Mouse (Mus musculus) adrenal gland, adult 2 months (tissue): ENCODE data around the gene Gse1. TPM values are rescaled to one million over a fixed set of nuclear protein-coding genes. Genes with fewer than 3 reads are reported as not detected.

Experiments
- DNase-seq: peaks from one replicate; pipeline ENCODE4 v3.0.0; 2021
- polyA plus RNA-seq: library from polyadenylated mRNA; depleted of rRNA; stranded (reverse); fragments of >200 nt; gene quantifications from 2 replicates; pipeline ENCODE4 v1.2.3, GENCODE M21; 2012
- total RNA-seq, 2 experiments: library from RNA; stranded (reverse); gene quantifications; 2 replicates each; pipeline ENCODE4 v1.2.3; 2021

The Gse1 gene
- total and polyA plus RNA-seq, 3 experiments, result 27.1 to 46.3 (median 28.7) TPM

DNA sequence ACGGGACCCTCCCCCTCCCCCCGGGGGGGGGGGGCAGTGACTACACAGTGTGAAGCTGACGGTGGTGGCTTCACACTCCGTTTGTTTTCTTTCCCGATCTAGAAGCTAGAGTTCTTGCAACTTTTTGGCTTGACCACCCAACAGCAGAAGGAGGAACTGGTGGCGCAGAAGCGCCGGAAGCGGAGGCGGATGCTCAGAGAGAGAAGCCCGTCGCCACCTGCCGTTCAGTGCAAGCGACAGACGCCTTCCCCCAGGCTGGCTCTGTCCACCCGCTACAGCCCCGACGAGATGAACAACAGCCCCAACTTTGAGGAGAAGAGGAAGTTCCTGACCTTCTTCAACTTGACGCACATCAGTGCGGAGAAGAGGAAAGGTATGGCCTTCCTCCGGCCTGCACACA, 344.3 kb downstream of the Gse1 start:
- DNase-seq, result no peak

DNA sequence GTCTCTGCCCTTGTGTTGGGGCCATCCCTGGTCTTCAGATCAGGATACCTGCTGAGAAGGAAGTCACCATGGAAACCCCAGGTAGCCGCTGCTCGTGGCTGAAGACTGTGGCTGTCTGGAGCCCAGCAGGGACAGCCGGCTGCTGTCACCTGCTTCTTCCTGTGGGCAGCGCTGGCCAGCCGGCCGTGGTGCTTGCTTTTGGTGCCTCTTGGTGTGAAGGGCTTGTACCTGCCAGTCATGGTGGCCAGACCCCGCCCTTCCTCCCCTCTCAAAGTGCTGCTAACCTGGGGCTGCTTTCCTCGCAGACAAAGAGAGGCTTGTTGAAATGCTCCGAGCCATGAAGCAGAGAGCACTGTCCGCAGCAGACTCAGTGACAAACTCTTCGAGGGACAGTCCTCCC, 345.6 kb downstream of the Gse1 start:
- DNase-seq, result no peak

- DNase-seq, result peak; percentile 69
Measured at GRCm38 (mm10) chr8:120574941-120575340, 346.7 kb downstream of the Gse1 start.

DNA sequence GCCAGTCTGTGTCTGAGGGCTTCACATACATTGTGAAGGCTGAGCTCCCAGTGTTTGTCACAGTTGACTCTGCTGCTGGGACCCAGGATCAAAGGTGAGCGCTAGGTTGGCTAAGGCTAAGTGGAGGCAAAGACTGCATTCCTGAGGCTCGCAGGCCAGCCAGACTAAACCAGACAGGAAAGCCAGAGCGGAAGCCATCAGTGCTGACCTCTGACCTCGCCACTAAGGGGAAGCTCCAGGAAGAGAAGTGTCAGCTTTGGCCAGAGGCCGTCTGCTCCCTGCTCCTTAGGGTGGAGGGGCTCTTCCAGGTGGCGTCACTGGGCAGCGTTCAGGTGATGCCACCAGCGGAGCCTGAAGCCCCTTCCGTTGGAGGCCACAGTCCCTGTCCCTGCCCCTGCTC, 347.5 kb downstream of the Gse1 start:
- DNase-seq, result peak; percentile 40

GRCm38 (mm10) chr8:120577821-120578220, 349.6 kb downstream of the Gse1 start:
- no peak for DNase-seq

DNA sequence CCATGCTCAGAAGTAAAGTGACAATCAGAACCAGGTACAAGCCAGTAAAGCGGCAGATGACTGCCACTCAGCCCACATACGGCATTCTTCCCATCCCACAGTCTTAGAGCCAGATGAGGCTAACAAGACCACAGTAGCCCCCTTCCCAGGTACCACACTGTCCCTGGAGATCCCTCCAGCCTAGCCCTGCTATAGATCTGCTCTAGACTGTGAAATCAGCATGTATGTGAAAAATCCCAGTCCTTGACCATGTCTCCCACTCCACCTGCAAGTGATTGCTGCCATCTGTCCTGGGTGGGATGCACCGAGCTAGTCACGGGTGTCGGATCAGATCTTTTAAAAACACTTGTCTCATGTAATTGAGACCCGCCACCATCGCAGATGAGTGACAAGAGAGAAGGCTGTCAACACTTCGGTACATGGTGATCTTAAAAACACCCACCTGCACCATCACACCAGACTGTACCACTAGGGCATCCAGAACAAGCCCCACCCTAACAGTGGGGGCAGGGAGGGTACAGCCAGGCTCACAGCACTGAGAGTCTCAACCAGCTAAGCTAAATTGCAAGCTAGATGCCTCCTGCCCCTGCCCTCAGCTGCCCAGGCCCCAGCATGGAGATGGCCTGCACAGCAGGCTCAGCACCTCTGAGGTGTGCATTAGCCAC, 352.2 kb downstream of the Gse1 start:
- DNase-seq, result no peak

- no peak for DNase-seq
Measured at GRCm38 (mm10) chr8:120581329-120581728, 353.1 kb downstream of the Gse1 start.

GRCm38 (mm10) chr8:120581811-120582210, 353.6 kb downstream of the Gse1 start:
- DNase-seq, result no peak

DNA sequence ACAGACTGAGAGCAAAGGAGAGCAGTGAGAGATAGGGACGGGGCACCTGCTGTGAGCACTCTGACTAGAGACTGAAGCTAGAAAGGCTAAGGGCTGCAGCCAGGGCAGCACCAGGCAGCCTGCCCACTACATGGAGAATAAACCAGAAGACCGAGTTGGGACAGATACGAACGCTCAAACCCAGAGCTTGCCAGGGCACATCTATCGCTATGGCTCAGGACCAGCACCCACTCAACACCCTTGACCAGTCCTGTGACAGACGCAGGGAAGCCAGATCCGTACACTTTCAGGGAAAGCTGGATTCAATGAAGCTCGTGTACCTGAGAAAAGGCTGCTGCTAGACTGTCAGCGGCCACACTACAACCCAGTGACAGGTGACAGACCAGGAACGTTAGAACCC, 357.3 kb downstream of the Gse1 start:
- DNase-seq, result no peak

- DNase-seq, result peak; percentile 100
Measured at GRCm38 (mm10) chr8:120588908-120589771, 360.9 kb downstream of the Gse1 start, which contains the start of gene Gins2. Gins2 (minus strand) TSS chr8:120589304.

GRCm38 (mm10) chr8:120589921-120590320, 361.7 kb downstream of the Gse1 start:
- DNase-seq, result no peak

- DNase-seq, result no peak
Measured at GRCm38 (mm10) chr8:120591587-120592292, 363.5 kb downstream of the Gse1 start.

GRCm38 (mm10) chr8:120594571-120594970, 366.3 kb downstream of the Gse1 start:
- no peak for DNase-seq

DNA sequence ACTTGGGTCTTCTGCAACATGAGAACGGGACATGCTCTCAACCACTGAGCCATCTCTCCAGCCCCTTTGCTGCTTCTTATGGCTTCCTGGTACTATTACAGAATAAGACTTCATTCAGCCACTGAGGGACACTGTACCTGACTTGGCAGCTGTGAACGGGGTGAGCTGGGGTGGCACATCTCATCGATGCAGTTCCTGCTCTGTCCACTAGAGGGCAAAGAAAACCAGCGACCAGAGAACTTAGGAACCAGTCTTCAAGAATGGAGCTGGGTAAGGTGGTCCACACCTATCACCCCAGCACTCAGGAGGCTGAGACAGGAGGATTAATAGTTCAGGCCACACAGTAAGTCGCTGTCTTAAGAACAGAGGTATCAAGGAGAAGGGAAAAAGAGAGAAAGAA, 367.7 kb downstream of the Gse1 start:
- DNase-seq, result peak; percentile 45

- DNase-seq, result no peak
Measured at GRCm38 (mm10) chr8:120598579-120598978, 370.3 kb downstream of the Gse1 start.

- DNase-seq, result peak; percentile 77
Measured at GRCm38 (mm10) chr8:120599504-120599903, 371.2 kb downstream of the Gse1 start.

- DNase-seq, result no peak
Measured at GRCm38 (mm10) chr8:120602672-120603071, 374.4 kb downstream of the Gse1 start.

DNA sequence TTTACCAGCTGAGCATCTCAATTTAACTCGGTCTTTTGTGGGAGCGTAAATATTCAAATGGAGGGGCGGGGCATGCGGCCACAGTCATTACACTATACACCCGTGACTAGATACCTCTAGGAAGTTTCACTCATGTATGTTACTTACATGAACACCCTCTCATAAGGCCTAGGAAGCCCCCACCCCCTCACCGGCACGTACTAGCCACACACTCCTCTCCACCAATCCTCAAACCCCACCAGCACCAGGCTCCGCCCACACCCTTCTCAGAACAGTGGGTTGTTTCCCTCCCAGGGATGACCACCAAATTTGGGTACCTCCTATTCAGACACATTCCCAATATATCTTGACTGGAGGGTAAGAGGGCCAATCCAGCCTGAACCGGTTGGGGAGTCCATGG, 379.2 kb downstream of the Gse1 start:
- DNase-seq, result no peak

- DNase-seq, result peak; percentile 66
Measured at GRCm38 (mm10) chr8:120607885-120608284, 379.6 kb downstream of the Gse1 start.

DNA sequence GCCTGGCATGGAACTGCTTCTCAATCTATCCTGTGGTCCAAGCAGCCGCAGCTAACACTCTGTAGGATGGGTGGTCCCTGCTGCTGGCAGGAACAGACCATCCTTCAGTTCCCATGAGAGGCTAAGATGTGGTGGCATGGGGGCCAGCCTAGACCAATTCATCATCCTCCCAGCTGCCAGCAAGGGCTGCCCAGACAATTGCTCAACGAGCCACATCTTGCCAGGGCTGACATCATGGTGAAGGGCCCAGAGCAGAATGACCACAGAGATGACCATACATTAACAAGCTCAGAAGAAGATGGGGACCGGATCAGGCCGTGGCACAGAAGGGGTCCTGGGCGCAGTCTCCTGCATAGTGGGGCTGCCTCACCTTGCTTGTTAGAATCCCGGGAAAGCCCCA, 382.6 kb downstream of the Gse1 start:
- peak; percentile 48 for DNase-seq

DNA sequence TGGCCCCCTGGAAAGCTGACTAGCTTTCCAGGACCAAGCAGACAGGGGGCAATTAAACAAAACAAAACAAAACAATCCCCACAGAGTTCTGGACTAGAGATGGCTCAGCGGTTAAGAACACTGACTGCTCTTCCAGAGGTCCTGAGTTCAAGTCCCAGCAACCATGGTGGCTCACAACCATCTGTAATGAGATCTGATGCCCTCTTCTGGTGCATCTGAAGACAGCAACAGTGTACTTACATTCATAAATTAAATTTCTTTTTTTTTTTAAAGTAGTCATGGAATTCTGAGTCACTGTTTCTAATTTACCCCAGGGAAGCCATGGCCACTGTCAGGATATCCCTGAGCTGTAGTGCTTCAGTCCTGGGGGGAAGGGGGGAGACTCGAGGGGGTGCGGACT, 386.2 kb downstream of the Gse1 start:
- DNase-seq, result no peak
